10 mouse cellular contexts compared by ENCODE assay signal in the genomic region with DNA sequence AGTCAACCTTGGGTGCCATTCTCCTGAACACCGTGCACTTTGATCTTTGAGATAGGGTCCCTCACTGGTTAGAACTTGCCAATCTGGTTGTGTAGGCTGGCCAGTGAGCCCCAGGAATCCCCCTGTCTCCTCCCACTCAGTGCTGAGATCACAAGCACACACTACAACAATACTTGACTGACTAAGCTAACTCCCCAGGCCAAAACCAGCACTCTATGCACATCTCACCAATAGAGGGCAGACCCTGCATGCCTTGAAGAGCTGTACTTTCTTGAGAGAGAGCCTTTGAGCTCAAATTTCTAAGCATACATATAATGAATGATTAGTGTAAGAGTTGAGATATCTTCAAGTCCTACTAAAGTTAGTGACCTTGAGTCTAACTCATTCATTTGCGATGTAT. TPM values are rescaled to one million over a fixed set of nuclear protein-coding genes. Genes with fewer than 3 reads are reported as not detected.
DNase-seq lines count a peak whose midpoint lies in the region; ATAC-seq and TF ChIP-seq lines count a peak whose summit lies in the region.
"Had no signal": no experiment of that assay in that cellular context is flagged by ENCODE, and none has a peak within 500 bp of the region (broad histone marks: within the 10 kb centered on the region; RNA-seq: fewer than 3 reads in every experiment).

No protein-coding gene starts in this region.

- H3K9ac ChIP-seq in hindbrain, embryonic 11.5 days (ENCODE audit: low read depth, low read length), result no peak overlapping the region
- no peak overlapping the region for H3K9ac ChIP-seq in hindbrain, embryonic 13.5 days
- H3K9ac ChIP-seq in kidney, embryonic 14.5 days (ENCODE audit: low read depth, low read length), result no peak overlapping the region

- H3K4me3 ChIP-seq in hindbrain, embryonic 11.5 days (ENCODE audit: low read depth, low read length), result no peak overlapping the region
- H3K4me3 ChIP-seq in hindbrain, embryonic 13.5 days, result no peak overlapping the region
- H3K4me3 ChIP-seq in kidney, embryonic 14.5 days (ENCODE audit: low read length), result no peak overlapping the region
- H3K4me3 ChIP-seq: erythroblast, embryonic 14.5 days had no signal

- WGBS in hindbrain, embryonic 11.5 days, result 93% methylated on average over 2 of the region's 2 CpGs
- WGBS in hindbrain, embryonic 13.5 days, result 88% methylated on average over 2 of the region's 2 CpGs
- WGBS in kidney, embryonic 14.5 days, result 76% methylated on average over 2 of the region's 2 CpGs

- no peaks in the 10 kb centered on the region for H3K27me3 ChIP-seq in hindbrain, embryonic 11.5 days (ENCODE audit: control insufficient read depth, insufficient read depth, low read length)
- no peaks in the 10 kb centered on the region for H3K27me3 ChIP-seq in hindbrain, embryonic 13.5 days
- H3K27me3 ChIP-seq in Patski, result no peaks in the 10 kb centered on the region
- H3K27me3 ChIP-seq in kidney, embryonic 14.5 days (ENCODE audit: control insufficient read depth, insufficient read depth, low read length), result no peaks in the 10 kb centered on the region

- CTCF ChIA-PET in Patski (lab: Charles Lee), result interaction anchor here (1.0 to 1.1 kb wide), 2 partner anchors 69 to 84 kb away, joined by 3 to 4 read pairs; no protein-coding TSS in a partner anchor

- no peak for ATAC-seq in hindbrain, embryonic 11.5 days (ENCODE audit: low FRiP score)
- ATAC-seq in hindbrain, embryonic 13.5 days (ENCODE audit: low FRiP score), result no peak
- no peak for ATAC-seq in Patski
- ATAC-seq in kidney, embryonic 14.5 days (ENCODE audit: low FRiP score, low TSS enrichment), result 0 out of 2 replicates have a peak, but pooled peaks have one; percentile 43
- ATAC-seq in erythroid progenitor cell, adult 5-6 weeks (replicated peaks; ENCODE audit: low FRiP score, poor library complexity, severe bottlenecking), result no peak
- no peak for ATAC-seq in megakaryocyte-erythroid progenitor cell, adult 5-6 weeks (replicated peaks; ENCODE audit: low FRiP score, low TSS enrichment, poor library complexity, severe bottlenecking)

- POLR2A ChIA-PET in Patski (lab: Charles Lee), result no interaction called here

- no peak overlapping the region for H3K4me2 ChIP-seq in hindbrain, embryonic 11.5 days (replicated peaks; ENCODE audit: low read depth, low read length)
- no peak overlapping the region for H3K4me2 ChIP-seq in hindbrain, embryonic 13.5 days
- no peak overlapping the region for H3K4me2 ChIP-seq in kidney, embryonic 14.5 days (replicated peaks; ENCODE audit: low read depth, low read length)

- no peaks in the 10 kb centered on the region for H3K4me1 ChIP-seq in hindbrain, embryonic 11.5 days (replicated peaks; ENCODE audit: control insufficient read depth, insufficient read depth, low read length)
- H3K4me1 ChIP-seq in hindbrain, embryonic 13.5 days (replicated peaks), result no peaks in the 10 kb centered on the region
- H3K4me1 ChIP-seq in kidney, embryonic 14.5 days (ENCODE audit: control insufficient read depth, insufficient read depth, low read length), result no peaks in the 10 kb centered on the region

- H3K36me3 ChIP-seq in hindbrain, embryonic 11.5 days (ENCODE audit: control insufficient read depth, insufficient read depth, low read length), result no peaks in the 10 kb centered on the region
- no peaks in the 10 kb centered on the region for H3K36me3 ChIP-seq in hindbrain, embryonic 13.5 days
- H3K36me3 ChIP-seq in kidney, embryonic 14.5 days (ENCODE audit: control insufficient read depth, insufficient read depth, low read length), result no peaks in the 10 kb centered on the region

- peak; percentile 57 for TF ChIP-seq CTCF in Patski (IDR thresholded peaks at IDR 0.05)

- no peaks in the 10 kb centered on the region for H3K9me3 ChIP-seq in hindbrain, embryonic 11.5 days (ENCODE audit: control insufficient read depth, low read length)
- no peaks in the 10 kb centered on the region for H3K9me3 ChIP-seq in hindbrain, embryonic 13.5 days
- no peaks in the 10 kb centered on the region for H3K9me3 ChIP-seq in kidney, embryonic 14.5 days (ENCODE audit: control insufficient read depth, low read length)

- no peak overlapping the region for H3K27ac ChIP-seq in hindbrain, embryonic 11.5 days (ENCODE audit: low read depth, low read length)
- H3K27ac ChIP-seq in hindbrain, embryonic 13.5 days, result no peak overlapping the region
- H3K27ac ChIP-seq in kidney, embryonic 14.5 days (ENCODE audit: low read depth, low read length), result no peak overlapping the region

- in situ Hi-C loops in Patski (cut with MboI; ENCODE audit: low pct_unique_long_range_greater_than_20kb), result no loop called here

- peak; percentile 7 for DNase-seq in hindbrain, embryonic 11.5 days (ENCODE audit: low spot score)
- DNase-seq in 416B (ENCODE audit: low read depth) (peak; percentile 11), Patski (ENCODE audit: low read depth, low spot score) (no peak)
- DNase-seq in frontal cortex, postnatal 14 days (ENCODE audit: low spot score in 2 of 2), result no peak

RNA-seq across cellular contexts. Expression of gene Etnppl, which starts 9.3 kb away (rescaled TPM):
- polyA plus RNA-seq in hindbrain, embryonic 11.5 days (2014; fragmentation: Nextera tagmentation; extraction: Ambion mirVana), result not detected in 2 replicates
- polyA plus RNA-seq in hindbrain, embryonic 13.5 days (2015; fragmentation: Nextera tagmentation; extraction: Ambion mirVana), result not detected in 2 replicates
- 0.04 TPM for polyA plus RNA-seq in Patski (2021)
- 0.23 TPM in 1 of 2 replicates, not detected in the other for polyA plus RNA-seq in kidney, embryonic 14.5 days (2014; fragmentation: Nextera tagmentation; extraction: Ambion mirVana)
- not detected in 2 replicates for total RNA-seq in erythroid progenitor cell, adult 5-6 weeks (2015; ENCODE audit: low replicate concordance)
- not detected in 2 replicates for total RNA-seq in erythroid progenitor cell, adult 5-6 weeks (2017; ENCODE audit: low replicate concordance)
- not detected in 2 replicates for total RNA-seq in megakaryocyte-erythroid progenitor cell, adult 5-6 weeks (2014; fragmentation: Nextera tagmentation)
- total RNA-seq in megakaryocyte-erythroid progenitor cell, adult 5-6 weeks (2017), result not detected in 2 replicates
- polyA plus RNA-seq: erythroblast, embryonic 14.5 days; stomach, embryonic 14.5 days had no signal

Comparison
In these comparisons a context has a peak if more than half of its experiments do, and no peak if none do; other contexts are left out.
1. DNase-seq: peak in hindbrain, embryonic 11.5 days (single experiment) and 416B (single experiment); none in Patski (single experiment) and frontal cortex, postnatal 14 days (0 of 2).